Mouse (Mus musculus) heart, adult 2 months (tissue): ENCODE results near the gene Atxn7l1. TPM values are rescaled to one million over a fixed set of nuclear protein-coding genes. Genes with fewer than 3 reads are reported as not detected.
A peak's percentile ranks its signal among the peaks of the same experiment; 100 is the strongest.

ENCODE experiments used
- DNase-seq, 2 experiments: peaks; one replicate each; pipeline ENCODE4 v3.0.0; 2021
- H3K27ac ChIP-seq: fragments of 200-600 bp; 2 replicates; pipeline ENCODE4 v1.8.1; 2022
- H3K27me3 ChIP-seq: fragments of 200-500 bp; 2 replicates; pipeline ENCODE4 v1.6.1; 2012; ENCODE audit warnings: mild to moderate bottlenecking, low read length, inconsistent platforms, mixed read lengths; ENCODE audit not compliant: control insufficient read depth, insufficient read depth
- H3K36me3 ChIP-seq: fragments of 200-500 bp; 2 replicates; pipeline ENCODE4 v1.6.1; 2012; ENCODE audit warnings: low read length, inconsistent platforms; ENCODE audit not compliant: control insufficient read depth, insufficient read depth
- H3K4me1 ChIP-seq: fragments of 200-500 bp; 2 replicates; pipeline ENCODE4 v1.6.1; 2011; ENCODE audit warnings: low read length; ENCODE audit not compliant: control insufficient read depth, insufficient read depth
- H3K4me3 ChIP-seq: fragments of 200-600 bp; 2 replicates; pipeline ENCODE4 v1.8.1; 2022
- H3K79me2 ChIP-seq: fragments of 200-500 bp; replicated peaks from 2 replicates; pipeline ENCODE4 v1.6.1; 2012; ENCODE audit warnings: mild to moderate bottlenecking, inconsistent platforms, low read length, moderate library complexity, mixed read lengths; ENCODE audit not compliant: control insufficient read depth, insufficient read depth
- H3K9ac ChIP-seq: fragments of 200-500 bp; 2 replicates; pipeline ENCODE4 v1.6.1; 2012; ENCODE audit warnings: low read depth, mild to moderate bottlenecking, control low read depth, inconsistent platforms, low read length, mixed read lengths
- CTCF ChIP-seq: fragments of 200-600 bp; IDR thresholded peaks from 2 replicates; pipeline ENCODE4 v1.8.1; 2022; ENCODE audit warnings: antibody characterized with exemption, mild to moderate bottlenecking, moderate library complexity
- EP300 ChIP-seq: fragments of 200-500 bp; IDR thresholded peaks from 2 replicates; pipeline ENCODE4 v1.6.1; 2011; ENCODE audit warnings: low read depth, low read length, control low read depth; ENCODE audit not compliant: insufficient read depth
- POLR2A ChIP-seq: fragments of 200-500 bp; IDR thresholded peaks from 2 replicates; pipeline ENCODE4 v1.6.1; 2011; ENCODE audit warnings: mild to moderate bottlenecking, low read depth, low read length, control low read depth; ENCODE audit not compliant: insufficient read depth
- WGBS: fragments of 180-500 bp; shearing (Covaris S2); methylation state at CpG from one replicate; pipeline ENCODE4 v1.1.7; 2018; 5-methylcytosine and 5-hydroxymethylcytosine counted together
- intact Hi-C: fragments of 180-260 bp; cut with DNase I; formaldehyde crosslinking; loops from one replicate; pipeline ENCODE4 v1.15.1; 2025
- polyA plus RNA-seq: library from polyadenylated mRNA; depleted of rRNA; stranded (reverse); fragments of >200 nt; gene quantifications from 2 replicates; pipeline ENCODE4 v1.2.3, GENCODE M21; 2012
- total RNA-seq, 2 experiments: library from RNA; stranded (reverse); gene quantifications; 2 replicates each; pipeline ENCODE4 v1.2.3; 2021

The Atxn7l1 gene
- total and polyA plus RNA-seq, 3 experiments: 18.8 to 21.6 (median 19.0) TPM

GRCm38 (mm10) chr12:33246878-33247277 is 99.4 kb downstream of the Atxn7l1 start:
- Histone ChIP-seq H3K4me1 (peaks cover 6% of the 10 kb centered on the region), H3K4me3 (no peak overlapping the region), H3K36me3 (no peaks in the 10 kb centered on the region; the same call in 1 of the 2 replicates), H3K79me2 (no peaks in the 10 kb centered on the region), H3K27me3 (no peaks in the 10 kb centered on the region), H3K9ac (no peak overlapping the region), H3K27ac (no peak overlapping the region)
- intact Hi-C loops: loop anchor here (5.0 kb wide), 1 partner anchor 50 kb away; no protein-coding TSS in a partner anchor
- 74% methylated on average over 8 of the region's 8 CpGs for WGBS
- DNase-seq: peak in 1 of 2 experiments; percentile 5
- no peak for TF ChIP-seq CTCF
- TF ChIP-seq EP300: no peak
- no peak for TF ChIP-seq POLR2A

GRCm38 (mm10) chr12:33250197-33250596 is 102.7 kb downstream of the Atxn7l1 start:
- TF ChIP-seq POLR2A (no peak), CTCF (no peak), EP300 (no peak)
- 79% methylated on average over 6 of the region's 6 CpGs for WGBS
- H3K9ac ChIP-seq: no peak overlapping the region
- H3K79me2 ChIP-seq: no peaks in the 10 kb centered on the region
- intact Hi-C loops: no loop called here
- peaks cover 3% of the 10 kb centered on the region for H3K4me1 ChIP-seq
- no peaks in the 10 kb centered on the region for H3K27me3 ChIP-seq
- H3K4me3 ChIP-seq: no peak overlapping the region
- H3K36me3 ChIP-seq: no peaks in the 10 kb centered on the region; the same call in 1 of the 2 replicates
- no peak for DNase-seq
- H3K27ac ChIP-seq: no peak overlapping the region

GRCm38 (mm10) chr12:33251399-33251798 is 103.9 kb downstream of the Atxn7l1 start:
- TF ChIP-seq EP300 (no peak), CTCF (no peak), POLR2A (no peak)
- DNase-seq: no peak
- H3K4me3 ChIP-seq: no peak overlapping the region
- 91% methylated on average over 8 of the region's 8 CpGs for WGBS
- no peak overlapping the region for H3K9ac ChIP-seq
- H3K4me1 ChIP-seq: no peaks in the 10 kb centered on the region
- H3K27me3 ChIP-seq: no peaks in the 10 kb centered on the region
- no peaks in the 10 kb centered on the region for H3K79me2 ChIP-seq
- intact Hi-C loops: no loop called here
- no peak overlapping the region for H3K27ac ChIP-seq
- no peaks in the 10 kb centered on the region for H3K36me3 ChIP-seq

GRCm38 (mm10) chr12:33252621-33253020 is 105.1 kb downstream of the Atxn7l1 start:
- 73% methylated on average over 6 of the region's 6 CpGs for WGBS
- Histone ChIP-seq H3K4me1 (no peaks in the 10 kb centered on the region), H3K79me2 (no peaks in the 10 kb centered on the region), H3K9ac (no peak overlapping the region), H3K36me3 (no peaks in the 10 kb centered on the region), H3K4me3 (no peak overlapping the region), H3K27ac (no peak overlapping the region), H3K27me3 (no peaks in the 10 kb centered on the region)
- intact Hi-C loops: no loop called here
- DNase-seq: no peak
- no peak for TF ChIP-seq EP300
- TF ChIP-seq POLR2A: no peak

GRCm38 (mm10) chr12:33253206-33253605 is 105.7 kb downstream of the Atxn7l1 start:
- H3K27ac ChIP-seq: no peak overlapping the region
- no peaks in the 10 kb centered on the region for H3K27me3 ChIP-seq
- no peaks in the 10 kb centered on the region for H3K79me2 ChIP-seq
- no peaks in the 10 kb centered on the region for H3K4me1 ChIP-seq
- no peak overlapping the region for H3K4me3 ChIP-seq
- WGBS: 27% methylated on average over 9 of the region's 9 CpGs
- intact Hi-C loops: no loop called here
- DNase-seq: no peak
- no peak overlapping the region for H3K9ac ChIP-seq
- TF ChIP-seq CTCF: no peak
- H3K36me3 ChIP-seq: no peaks in the 10 kb centered on the region

- WGBS: 87% methylated on average over 2 of the region's 2 CpGs
Observed at GRCm38 (mm10) chr12:33255256-33255655, 107.8 kb downstream of the Atxn7l1 start.

More at GRCm38 (mm10) chr12:33255256-33255655, 107.8 kb downstream of the Atxn7l1 start:
- no peak for DNase-seq
- Histone ChIP-seq H3K27ac (no peak overlapping the region), H3K9ac (no peak overlapping the region), H3K27me3 (no peaks in the 10 kb centered on the region), H3K4me3 (no peak overlapping the region), H3K79me2 (no peaks in the 10 kb centered on the region), H3K4me1 (no peaks in the 10 kb centered on the region), H3K36me3 (no peaks in the 10 kb centered on the region)
- no peak for TF ChIP-seq EP300
- TF ChIP-seq CTCF: no peak
- no peak for TF ChIP-seq POLR2A
- intact Hi-C loops: no loop called here
